Mouse (Mus musculus) lung, postnatal 0 days (tissue): Measurements from ENCODE around the gene Xrn1.

Experiments
- CTCF ChIP-seq: IDR thresholded peaks from 2 replicates; pipeline ENCODE4 v1.5.1; 2016; ENCODE audit warnings: antibody characterized with exemption, mild to moderate bottlenecking
- EP300 ChIP-seq: IDR thresholded peaks from 2 replicates; pipeline ENCODE4 v1.6.1; 2016; ENCODE audit warnings: antibody characterized with exemption, mild to moderate bottlenecking, control low read depth

GRCm38 (mm10) chr9:96029886-96030285, 75.3 kb downstream of the Xrn1 start:
- TF ChIP-seq CTCF (no peak), EP300 (no peak)
